Mouse (Mus musculus) cerebellum, adult 9-11 months (tissue): ENCODE data around the gene Fxyd5.
A peak's percentile ranks its signal among the peaks of the same experiment; 100 is the strongest.

Experiments
- DNase-seq: peaks from one replicate; pipeline ENCODE4 v3.0.0; 2022

Gene Fxyd5

GRCm38 (mm10) chr7:31059919-31060620, 17.8 kb upstream of the Fxyd5 start:
- no peak for DNase-seq

- DNase-seq, result peak; percentile 82
Observed at GRCm38 (mm10) chr7:31059108-31059507, 16.8 kb upstream of the Fxyd5 start, which contains the start of gene Lgi4. Gene Lgi4, plus strand, starts transcription at chr7:31059342.

GRCm38 (mm10) chr7:31058211-31058610, 15.9 kb upstream of the Fxyd5 start:
- no peak for DNase-seq

- no peak for DNase-seq
Observed at GRCm38 (mm10) chr7:31057730-31058129, 15.4 kb upstream of the Fxyd5 start.

- DNase-seq, result no peak
Observed at GRCm38 (mm10) chr7:31057071-31057470, 14.8 kb upstream of the Fxyd5 start, which contains the start of gene Fxyd1. Gene Fxyd1, minus strand, starts transcription at chr7:31057199.

GRCm38 (mm10) chr7:31056448-31056847, 14.2 kb upstream of the Fxyd5 start:
- DNase-seq, result no peak

GRCm38 (mm10) chr7:31055883-31056282, 13.6 kb upstream of the Fxyd5 start:
- no peak for DNase-seq

GRCm38 (mm10) chr7:31055354-31055824, 13.1 kb upstream of the Fxyd5 start:
- DNase-seq, result peak; percentile 67

- no peak for DNase-seq
Observed at GRCm38 (mm10) chr7:31054661-31055320, 12.5 kb upstream of the Fxyd5 start.

GRCm38 (mm10) chr7:31053882-31054447, 11.7 kb upstream of the Fxyd5 start:
- DNase-seq, result peak; percentile 72

- peak; percentile 90 for DNase-seq
Observed at GRCm38 (mm10) chr7:31052636-31053434, 10.6 kb upstream of the Fxyd5 start.

- DNase-seq, result no peak
Observed at GRCm38 (mm10) chr7:31052251-31052635, 10.0 kb upstream of the Fxyd5 start.

- DNase-seq, result peak; percentile 76
Observed at GRCm38 (mm10) chr7:31051321-31052021, 9.2 kb upstream of the Fxyd5 start, which contains the start of gene Fxyd7. Gene Fxyd7, minus strand, starts transcription at chr7:31051467.

- peak; percentile 72 for DNase-seq
Observed at GRCm38 (mm10) chr7:31050921-31051320, 8.6 kb upstream of the Fxyd5 start.

- no peak for DNase-seq
Observed at GRCm38 (mm10) chr7:31050487-31050886, 8.2 kb upstream of the Fxyd5 start.

- peak; percentile 72 for DNase-seq
Observed at GRCm38 (mm10) chr7:31049846-31050281, 7.6 kb upstream of the Fxyd5 start.

GRCm38 (mm10) chr7:31049135-31049845, 7.0 kb upstream of the Fxyd5 start:
- peak; percentile 82 for DNase-seq

GRCm38 (mm10) chr7:31041662-31042315, 492 bp downstream of the Fxyd5 start:
- DNase-seq, result no peak

- no peak for DNase-seq
Observed at GRCm38 (mm10) chr7:31041023-31041407, 1.3 kb downstream of the Fxyd5 start.

GRCm38 (mm10) chr7:31040281-31041022, 1.8 kb downstream of the Fxyd5 start:
- DNase-seq, result no peak
